Mouse (Mus musculus): ENCODE results near the gene Lck.

The Lck gene

DNA sequence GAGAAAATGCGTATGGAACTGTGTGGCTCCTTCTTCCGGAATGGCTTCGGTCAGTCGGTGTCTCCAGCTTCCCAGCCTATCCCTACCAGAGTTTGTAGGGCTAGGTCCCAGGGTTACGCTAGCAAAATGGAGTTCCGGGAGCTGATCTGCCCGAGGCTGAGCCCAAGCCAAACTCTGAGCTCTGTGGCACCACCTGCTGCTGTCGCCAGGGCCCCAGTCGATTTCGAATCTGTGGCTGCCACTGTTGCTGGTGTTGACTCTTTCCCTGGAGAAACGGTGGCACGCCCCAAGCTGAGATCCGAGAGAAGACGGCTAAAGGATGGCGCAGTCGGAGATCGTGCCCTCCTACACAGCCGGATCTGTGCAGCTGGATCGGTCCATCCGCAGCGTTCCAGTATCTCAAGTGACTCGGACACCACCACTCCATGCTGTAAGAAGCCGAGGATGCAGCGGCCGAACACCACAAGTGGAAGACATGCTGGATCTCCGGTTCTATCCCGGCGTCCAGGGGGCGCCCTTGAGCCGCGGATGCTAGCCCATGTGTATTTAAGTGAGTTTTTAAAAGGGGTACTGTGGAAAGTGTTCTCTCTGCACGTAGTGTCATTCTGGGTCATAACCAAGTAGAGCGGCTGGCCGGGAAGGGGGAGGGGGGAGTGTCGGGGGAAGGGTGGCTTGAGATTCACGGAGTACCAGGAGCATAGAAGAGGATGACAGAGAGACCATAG lies 11.6 kb upstream of the Lck start:
- peak; percentile 91 for DNase-seq

DNA sequence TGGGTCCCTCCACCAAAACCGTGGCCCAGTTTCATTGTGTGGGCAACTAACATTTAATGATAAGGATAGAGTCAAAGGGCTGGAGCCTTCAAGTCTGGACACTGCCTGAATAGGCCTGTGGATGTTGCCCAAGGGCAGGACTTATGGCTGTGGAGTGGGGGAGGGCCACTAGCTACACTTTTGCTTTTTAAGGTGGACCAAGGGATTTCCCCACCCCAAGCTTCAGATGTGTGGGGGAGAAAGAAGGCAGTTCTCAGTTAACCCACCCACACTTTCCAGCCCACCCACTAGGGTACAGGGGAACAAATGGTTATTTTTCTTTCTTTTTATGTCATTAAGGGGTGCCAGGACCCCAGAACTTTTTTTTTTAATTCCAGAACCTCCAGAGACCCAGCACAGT lies 10.9 kb upstream of the Lck start:
- DNase-seq, result no peak

GRCm38 (mm10) chr4:129582251-129582650 lies 8.8 kb upstream of the Lck start:
- DNase-seq, result no peak

- no peak for DNase-seq
These were observed 6.9 kb upstream of the Lck start for GRCm38 (mm10) chr4:129580347-129580746.

- DNase-seq, result peak; percentile 75
These were observed 5.0 kb upstream of the Lck start, which contains the start of gene Fam167b for GRCm38 (mm10) chr4:129578466-129578865. Gene Fam167b (minus strand): TSS chr4:129578549.

DNA sequence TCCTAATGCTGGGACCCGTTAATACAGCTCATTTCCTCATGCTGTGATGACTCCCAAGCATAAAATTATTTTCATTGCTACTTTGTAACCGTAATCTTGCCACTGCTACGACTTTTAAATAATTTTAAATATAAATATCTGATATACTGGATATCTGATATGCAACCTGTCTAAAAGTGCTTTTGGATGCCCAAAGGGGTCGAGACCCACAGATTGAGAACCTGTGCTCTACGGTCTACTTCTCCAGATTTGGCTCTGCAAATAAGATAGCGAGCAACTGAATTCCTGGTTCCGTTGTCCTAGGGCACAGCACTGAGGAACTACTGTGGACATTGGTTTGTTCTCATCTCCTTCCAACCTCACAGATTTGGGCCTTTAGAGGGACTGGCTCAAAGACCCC lies 4.2 kb upstream of the Lck start:
- DNase-seq, result no peak

DNA sequence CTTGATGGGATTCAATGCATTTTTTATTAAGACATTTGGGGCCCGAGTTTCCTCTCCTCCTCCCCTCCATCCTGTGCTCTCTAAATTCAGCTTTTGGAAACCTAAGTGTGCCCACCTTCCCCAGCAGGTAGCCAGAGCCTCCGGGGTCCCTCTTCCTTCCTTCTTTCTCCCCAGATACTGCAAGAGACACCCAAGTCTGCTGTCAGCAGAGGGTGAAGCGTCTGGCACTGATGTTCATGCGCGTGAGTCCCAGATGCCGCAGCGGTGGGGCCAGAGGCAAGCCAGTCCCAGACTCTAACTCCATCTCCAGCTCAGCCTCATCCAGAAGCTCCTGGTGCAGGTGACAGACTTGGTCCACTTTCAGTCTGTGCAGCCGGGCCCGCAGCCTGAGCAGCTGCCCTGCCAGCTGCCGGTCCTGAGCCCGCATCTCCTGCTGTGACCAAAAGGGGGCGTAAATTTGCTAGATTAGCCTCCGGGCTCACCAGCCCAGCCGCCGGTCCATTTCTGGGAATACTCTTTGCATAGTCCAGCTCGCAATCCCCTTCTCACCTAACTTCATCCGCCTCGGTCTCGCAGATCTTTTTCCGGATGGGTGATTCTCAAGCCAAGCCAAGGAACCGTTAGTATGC lies 3.5 kb upstream of the Lck start:
- peak; percentile 79 for DNase-seq

DNA sequence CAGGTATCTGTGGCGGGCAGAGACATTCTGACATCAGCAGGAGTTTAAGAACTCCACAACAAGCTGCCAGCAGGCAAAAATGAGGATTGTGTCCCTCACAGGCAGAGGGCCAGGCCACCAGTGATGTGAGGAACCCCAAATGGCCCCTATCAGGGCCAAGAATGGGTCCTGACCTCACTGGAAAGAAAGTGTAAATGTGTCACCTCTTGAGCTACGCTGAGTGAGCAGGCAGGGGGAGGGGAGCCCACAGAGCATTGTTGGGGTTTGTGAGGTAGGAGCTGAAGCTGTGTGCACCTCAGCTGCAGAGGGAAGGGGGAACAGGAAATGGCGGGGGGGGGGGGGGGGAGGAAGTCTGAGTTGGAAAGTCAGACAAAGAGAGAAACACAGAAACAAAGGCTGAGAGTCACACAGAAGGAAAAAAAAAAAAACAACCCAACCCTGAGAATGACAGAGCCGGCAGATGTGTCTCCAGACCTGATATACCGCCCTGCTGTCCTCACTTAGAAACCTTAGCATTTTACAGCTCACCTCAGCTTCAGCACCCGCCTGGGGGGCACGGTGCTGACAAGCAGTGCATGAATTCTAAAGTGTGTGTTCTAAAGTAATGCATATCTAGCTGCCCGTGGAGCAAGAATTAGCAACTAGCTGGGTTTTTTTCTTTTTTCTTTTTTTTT lies 1.9 kb upstream of the Lck start:
- DNase-seq, result peak; percentile 26

- DNase-seq, result no peak
These were observed 409 bp downstream of the Lck start for GRCm38 (mm10) chr4:129573093-129573370.

DNA sequence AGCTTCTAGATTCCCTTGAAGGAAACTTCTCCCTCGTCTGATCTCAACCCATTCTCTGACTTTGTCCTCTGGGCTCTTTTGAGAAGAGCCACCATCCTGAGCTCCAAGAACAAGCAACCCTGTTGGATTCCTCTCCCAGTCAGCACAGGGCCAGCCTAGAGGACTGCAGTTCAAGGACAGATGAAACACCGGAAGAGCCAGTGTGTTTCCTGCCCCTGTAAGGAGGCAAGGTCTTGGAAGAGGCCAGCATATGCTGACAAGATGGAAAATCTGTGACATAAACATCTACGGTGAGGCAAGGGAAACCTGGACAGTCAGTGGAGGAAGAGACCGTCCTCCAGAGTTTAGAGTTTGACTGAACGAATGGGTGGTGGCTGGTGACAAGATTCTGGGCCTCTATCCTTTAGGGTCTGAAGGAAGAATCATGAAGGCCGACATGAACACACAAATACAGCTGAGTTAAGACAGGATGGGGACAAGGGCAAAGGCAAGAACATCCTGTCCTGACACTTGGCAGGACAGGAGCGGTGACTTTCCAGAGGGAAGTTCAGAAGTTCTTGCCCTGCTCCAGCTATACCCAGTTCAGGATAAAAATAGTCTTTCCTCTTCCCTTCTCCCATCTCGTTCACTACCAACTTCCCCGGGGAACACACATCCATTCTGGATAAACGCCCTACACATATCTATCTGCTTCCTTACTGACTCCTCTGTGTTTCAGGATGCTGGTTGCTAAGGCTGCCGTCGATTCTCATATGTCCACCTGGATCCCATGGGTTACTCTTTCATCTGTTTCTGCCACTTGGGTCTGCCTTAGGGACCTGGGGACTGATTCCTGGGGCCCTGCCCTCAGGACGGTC lies 977 bp downstream of the Lck start:
- peak; percentile 48 for DNase-seq

DNA sequence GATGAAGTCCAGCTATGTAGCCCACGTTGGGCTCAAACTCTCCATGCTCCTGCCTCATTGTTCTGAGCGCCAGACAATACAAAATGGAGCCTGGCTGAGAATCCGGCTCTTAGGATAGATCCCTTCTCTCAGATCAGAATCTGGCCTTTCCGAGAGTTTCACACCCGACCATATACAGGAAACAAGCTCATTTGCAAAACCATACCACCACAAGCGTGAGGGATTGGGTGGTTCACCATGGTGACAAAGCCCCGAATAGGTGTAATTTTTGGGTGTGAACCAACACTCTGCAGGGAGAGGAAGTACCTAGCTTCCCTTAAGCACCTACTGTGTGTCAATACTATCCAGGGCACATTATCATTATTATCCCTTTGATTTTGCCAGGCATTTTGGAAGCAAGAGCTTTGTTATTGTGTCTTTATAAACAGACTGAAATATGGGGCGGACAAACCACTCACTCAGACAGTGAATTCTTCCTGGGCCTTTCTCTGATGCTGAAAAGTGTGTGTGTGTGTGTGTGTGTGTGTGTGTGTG lies 1.8 kb downstream of the Lck start:
- no peak for DNase-seq

GRCm38 (mm10) chr4:129570028-129570427 lies 3.4 kb downstream of the Lck start:
- DNase-seq, result no peak

DNA sequence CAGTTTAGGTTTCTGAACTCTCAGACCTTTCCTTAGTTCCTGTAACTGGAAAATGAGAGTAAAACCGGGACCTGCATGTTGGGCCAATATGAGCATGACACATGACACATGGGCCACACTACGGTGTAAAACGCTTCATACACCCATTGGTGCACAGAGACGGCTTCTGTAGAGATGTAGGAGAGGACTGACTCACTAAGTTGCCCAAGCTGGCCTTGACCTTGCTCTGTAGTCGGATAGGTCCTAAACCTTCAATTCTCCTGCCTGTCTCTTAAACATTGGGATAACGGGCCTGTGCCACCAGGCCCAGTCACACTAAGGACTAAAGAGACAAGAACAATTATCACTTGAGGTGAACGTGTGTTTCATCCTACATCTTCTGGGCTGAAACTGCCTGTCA lies 5.1 kb downstream of the Lck start:
- DNase-seq, result no peak

GRCm38 (mm10) chr4:129565139-129565538 lies 8.3 kb downstream of the Lck start:
- no peak for DNase-seq

DNA sequence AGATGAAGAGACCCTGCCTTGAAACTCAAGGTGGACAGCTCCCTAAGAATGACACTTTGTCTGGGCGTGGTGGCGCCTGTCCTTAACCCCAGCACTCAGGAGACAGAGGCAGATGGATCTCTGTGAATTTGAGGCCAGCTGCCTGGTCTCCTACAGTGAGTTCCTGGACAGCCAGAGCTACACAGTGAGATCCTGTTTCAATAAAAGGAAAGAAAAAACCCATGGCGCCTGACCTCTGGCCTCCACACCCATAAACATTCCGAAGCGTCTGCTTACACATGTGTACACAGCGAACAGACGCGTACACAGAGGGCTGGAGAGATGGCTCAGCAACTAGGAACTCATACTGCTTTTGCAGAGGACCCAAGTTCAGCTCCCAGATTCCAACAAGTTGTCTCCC lies 9.7 kb downstream of the Lck start:
- DNase-seq, result no peak

DNA sequence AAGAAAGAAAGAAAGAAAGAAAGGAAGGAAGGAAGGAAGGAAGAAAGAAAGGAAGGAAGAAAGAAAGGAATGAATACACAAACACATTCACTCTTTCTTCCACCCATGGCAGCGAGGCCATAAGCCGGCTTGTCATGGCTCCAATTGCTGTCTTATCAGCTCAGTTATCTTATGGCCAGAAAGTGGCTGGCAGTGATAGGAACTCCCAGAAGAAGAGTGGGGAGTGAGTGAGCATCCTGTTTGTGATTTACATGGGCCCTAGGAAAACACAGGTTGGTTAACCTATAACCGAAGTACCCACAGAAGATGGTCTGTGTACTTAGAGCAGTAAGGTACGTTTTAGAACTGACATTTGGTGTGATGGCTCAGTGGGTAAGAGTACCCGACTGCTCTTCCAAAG lies 12.3 kb downstream of the Lck start:
- no peak for DNase-seq

DNA sequence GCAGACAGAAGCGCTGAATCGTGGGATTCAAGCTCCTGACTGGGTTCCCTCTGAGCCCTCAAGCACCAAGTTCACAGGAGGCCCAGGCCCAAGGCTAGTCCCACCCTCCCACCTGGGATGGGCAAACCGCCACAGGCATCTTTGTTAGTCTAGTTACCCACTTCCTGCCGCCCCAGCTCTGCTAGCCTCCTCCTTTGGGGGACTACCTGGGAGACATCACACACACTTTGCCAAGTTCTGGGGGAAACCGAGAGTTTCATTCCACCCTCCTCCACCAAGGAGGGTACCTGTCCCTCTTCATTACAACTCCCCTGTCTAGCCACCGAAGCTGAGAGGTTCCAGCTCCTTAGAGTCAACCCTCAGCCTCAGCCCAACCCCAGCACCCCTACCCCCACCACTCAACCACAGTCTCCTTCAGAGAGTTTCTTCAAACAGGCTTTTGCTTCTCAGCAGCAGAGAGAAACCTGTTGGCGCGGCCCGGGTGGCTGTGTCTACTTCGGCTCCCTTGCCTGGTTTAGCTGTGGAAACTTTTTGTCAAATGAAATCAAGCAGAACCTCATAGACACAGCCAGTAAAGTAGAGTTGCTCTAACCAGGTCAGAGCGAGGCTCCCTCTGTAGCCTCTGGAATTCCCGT lies 15.0 kb downstream of the Lck start:
- DNase-seq, result no peak

- DNase-seq, result no peak
These were observed 16.1 kb downstream of the Lck start for GRCm38 (mm10) chr4:129557256-129557808.

DNA sequence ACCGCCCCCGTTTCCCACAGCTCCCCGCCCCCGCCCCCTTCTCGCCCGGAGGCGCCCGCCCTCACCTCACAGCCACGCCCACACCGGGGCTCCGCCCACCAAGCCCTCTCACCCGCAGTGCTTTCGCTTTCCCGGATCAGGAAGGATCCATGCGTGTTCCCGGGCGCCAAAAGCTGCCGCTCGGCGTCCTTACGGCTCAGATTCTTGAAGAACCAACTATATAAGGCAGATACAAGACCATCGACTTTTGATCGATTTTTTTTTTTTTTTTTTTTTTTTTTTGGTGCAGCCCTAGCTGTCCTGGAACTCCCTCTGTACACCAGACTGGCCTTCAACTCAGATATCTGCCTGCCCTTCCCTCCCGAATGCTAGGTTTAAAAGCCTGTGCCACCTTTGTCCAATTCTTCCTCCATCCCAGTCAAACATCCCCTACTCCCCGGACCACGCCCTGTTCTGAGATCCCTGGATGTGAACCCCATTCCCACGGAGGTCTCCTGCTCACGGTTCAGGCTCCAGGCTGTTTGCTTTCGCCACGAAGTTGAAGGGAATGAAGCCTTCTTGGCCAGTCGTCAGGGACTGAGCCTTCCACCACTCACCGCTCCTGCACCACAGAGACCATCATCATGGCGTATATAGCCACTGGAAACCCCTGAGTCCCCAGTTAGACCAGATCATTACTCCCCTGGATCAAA lies 16.8 kb downstream of the Lck start:
- DNase-seq, result peak; percentile 92

GRCm38 (mm10) chr4:129555862-129556531 lies 17.4 kb downstream of the Lck start:
- no peak for DNase-seq

DNA sequence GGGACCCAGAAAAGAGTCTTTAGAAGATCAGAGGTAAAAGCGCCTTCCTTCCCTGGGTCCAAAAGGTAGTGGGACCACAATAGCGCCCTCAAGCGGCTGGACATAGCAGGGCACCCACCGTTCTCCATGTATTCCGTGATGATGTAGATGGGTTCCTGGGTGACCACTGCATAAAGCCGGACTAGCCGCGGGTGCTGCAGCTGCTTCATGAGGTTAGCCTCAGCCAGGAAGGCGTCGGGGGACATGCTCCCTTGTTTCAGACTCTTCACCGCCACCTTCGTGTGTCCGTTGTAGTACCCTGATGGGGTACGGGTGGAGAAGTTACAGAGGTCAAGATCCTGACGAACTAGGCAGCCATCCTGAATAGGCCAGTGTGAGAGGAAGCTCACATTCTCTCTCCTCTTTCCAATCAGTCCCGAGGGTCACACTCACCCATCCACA lies 18.0 kb downstream of the Lck start:
- DNase-seq, result peak; percentile 65

Measured in kidney, adult 9 months (tissue).